Mouse (Mus musculus): ENCODE results near the gene Nckap5l.

DNA sequence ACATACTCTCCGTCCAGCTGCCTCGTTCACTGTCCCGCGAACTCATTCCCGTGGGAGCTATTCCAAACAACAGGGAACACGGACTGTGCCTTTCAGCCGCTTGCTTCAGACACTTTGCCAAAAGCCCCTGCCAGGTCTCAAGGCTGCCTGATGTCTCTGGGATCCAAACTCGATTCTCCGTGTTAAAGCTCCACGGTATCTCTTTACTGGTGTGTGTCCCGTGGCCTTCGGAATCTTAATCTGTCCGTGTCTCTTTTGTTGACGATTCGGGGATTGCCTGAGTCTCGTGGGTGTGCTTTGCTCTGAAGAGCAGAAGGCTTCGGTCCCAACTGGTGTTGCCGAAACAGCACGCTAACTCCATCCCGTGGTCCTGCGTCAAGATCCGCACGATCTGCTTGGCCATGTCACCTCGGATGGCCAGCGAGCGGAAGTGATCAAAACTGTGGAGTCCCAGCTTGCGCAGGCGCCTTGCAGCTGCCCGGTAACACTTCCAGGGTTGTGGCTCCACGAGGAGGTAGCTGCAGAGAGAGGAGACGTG lies 12.7 kb upstream of the Nckap5l start:
- TF ChIP-seq EP300 (IDR thresholded peaks at IDR 0.05; ENCODE audit: insufficient read depth, low read depth, low read length) = no peak
- no peak for TF ChIP-seq POLR2A (IDR thresholded peaks at IDR 0.05; ENCODE audit: insufficient read depth, low read length)

Data from ES-Bruce4 (cell line).